8 mouse cellular contexts compared by ENCODE assay signal in genomic region chr7:100160006-100160405, GRCm38 (mm10). TPM values are rescaled to one million over a fixed set of nuclear protein-coding genes. Genes with fewer than 3 reads are reported as not detected.
DNase-seq lines count a peak whose midpoint lies in the region; ATAC-seq and TF ChIP-seq lines count a peak whose summit lies in the region.

No protein-coding gene starts in this region.

- H3K4me2 ChIP-seq in kidney, postnatal 0 days (ENCODE audit: low read length), result peak overlapping the region; percentile 99
- H3K4me2 ChIP-seq in forebrain, embryonic 14.5 days (ENCODE audit: low read length), result peak overlapping the region; percentile 77
- H3K4me2 ChIP-seq in liver, embryonic 14.5 days (ENCODE audit: low read depth), result peak overlapping the region; percentile 82
- peak overlapping the region; percentile 97 for H3K4me2 ChIP-seq in stomach, postnatal 0 days (replicated peaks; ENCODE audit: low read depth)

- no peak for TF ChIP-seq EP300 in liver, embryonic 14.5 days (IDR thresholded peaks at IDR 0.05; ENCODE audit: low read depth)
- no peak for TF ChIP-seq EP300 in stomach, postnatal 0 days (optimal IDR thresholded peaks at IDR 0.05)

- H3K9me3 ChIP-seq in kidney, postnatal 0 days (replicated peaks; ENCODE audit: low read length), result no peaks in the 10 kb centered on the region
- H3K9me3 ChIP-seq in forebrain, embryonic 14.5 days (replicated peaks; ENCODE audit: control insufficient read depth, low read length), result no peaks in the 10 kb centered on the region
- no peaks in the 10 kb centered on the region for H3K9me3 ChIP-seq in liver, embryonic 14.5 days (ENCODE audit: control insufficient read depth, low read length)
- no peaks in the 10 kb centered on the region for H3K9me3 ChIP-seq in stomach, postnatal 0 days (ENCODE audit: control insufficient read depth, low read length)

- no peak for ATAC-seq in kidney, postnatal 0 days (replicated peaks; ENCODE audit: low FRiP score, low read depth)
- peak; percentile 15; the same call in 1 of the 2 replicates for ATAC-seq in forebrain, embryonic 14.5 days
- ATAC-seq in liver, embryonic 14.5 days (ENCODE audit: insufficient read depth), result no peak
- no peak for ATAC-seq in stomach, postnatal 0 days (ENCODE audit: low FRiP score, low TSS enrichment)

- no peaks in the 10 kb centered on the region for H3K27me3 ChIP-seq in kidney, postnatal 0 days (ENCODE audit: insufficient read depth, low read length)
- H3K27me3 ChIP-seq in forebrain, embryonic 14.5 days (replicated peaks; ENCODE audit: control insufficient read depth, insufficient read depth, low read length), result no peaks in the 10 kb centered on the region
- no peaks in the 10 kb centered on the region for H3K27me3 ChIP-seq in liver, embryonic 14.5 days (ENCODE audit: control insufficient read depth, insufficient read depth, low read length)
- H3K27me3 ChIP-seq in stomach, postnatal 0 days (ENCODE audit: control insufficient read depth, insufficient read depth, low read length), result no peaks in the 10 kb centered on the region

- no peak for DNase-seq in kidney, postnatal 0 days (ENCODE audit: low spot score)
- DNase-seq in kidney, postnatal 10 days, result no peak
- DNase-seq in ZHBTc4 (ENCODE audit: low read depth, low spot score), result peak; percentile 74
- DNase-seq in forebrain, embryonic 14.5 days (ENCODE audit: low spot score), result no peak
- DNase-seq in liver, embryonic 14.5 days (ENCODE audit: low read depth in 3 of 3, low spot score in 3 of 3), result no peak
- DNase-seq in stomach, postnatal 0 days (ENCODE audit: low spot score), result no peak
- DNase-seq in gastrocnemius, adult 8-10 months (ENCODE audit: low spot score in 2 of 2), result no peak
- no peak for DNase-seq in left cerebral cortex, postnatal 36 days (ENCODE audit: low spot score in 2 of 2)

- peak overlapping the region; percentile 99 for H3K27ac ChIP-seq in kidney, postnatal 0 days
- H3K27ac ChIP-seq in forebrain, embryonic 14.5 days (ENCODE audit: low read depth, low read length), result peak overlapping the region; percentile 80; the same call in 1 of the 2 replicates
- H3K27ac ChIP-seq in liver, embryonic 14.5 days, result no peak overlapping the region
- no peak overlapping the region for H3K27ac ChIP-seq in stomach, postnatal 0 days (replicated peaks)

- TF ChIP-seq CTCF in kidney, postnatal 0 days (IDR thresholded peaks at IDR 0.05; ENCODE audit: low read depth), result no peak
- TF ChIP-seq CTCF in liver, embryonic 14.5 days (IDR thresholded peaks at IDR 0.05; ENCODE audit: low read depth), result no peak
- TF ChIP-seq CTCF in stomach, postnatal 0 days (IDR thresholded peaks at IDR 0.05; ENCODE audit: low read depth), result no peak

- intact Hi-C loops in left cerebral cortex, postnatal 36 days (cut with DNase I), result no loop called here

- H3K4me3 ChIP-seq in kidney, postnatal 0 days (replicated peaks; ENCODE audit: low read depth, low read length), result peak overlapping the region; percentile 84
- H3K4me3 ChIP-seq in forebrain, embryonic 14.5 days (ENCODE audit: low read depth, low read length), result peak overlapping the region; percentile 82
- peak overlapping the region; percentile 21 to 64 for H3K4me3 ChIP-seq in liver, embryonic 14.5 days (ENCODE audit: insufficient read depth in 1 of 2, low read depth in 2 of 2, low read length in 2 of 2)
- H3K4me3 ChIP-seq in stomach, postnatal 0 days (ENCODE audit: low read depth, low read length), result peak overlapping the region; percentile 72; the same call in 1 of the 2 replicates

- peaks cover 5% of the 10 kb centered on the region; the same call in 1 of the 2 replicates for H3K36me3 ChIP-seq in kidney, postnatal 0 days (ENCODE audit: insufficient read depth, low read length)
- no peaks in the 10 kb centered on the region for H3K36me3 ChIP-seq in forebrain, embryonic 14.5 days (ENCODE audit: control insufficient read depth, insufficient read depth, low read length)
- H3K36me3 ChIP-seq in liver, embryonic 14.5 days (replicated peaks; ENCODE audit: control insufficient read depth, insufficient read depth, low read depth), result no peaks in the 10 kb centered on the region
- H3K36me3 ChIP-seq in stomach, postnatal 0 days (ENCODE audit: control insufficient read depth, insufficient read depth, low read length), result no peaks in the 10 kb centered on the region

- H3K9ac ChIP-seq in kidney, postnatal 0 days (ENCODE audit: low read depth, low read length), result peak overlapping the region; percentile 90
- H3K9ac ChIP-seq in forebrain, embryonic 14.5 days (ENCODE audit: low read length), result peak overlapping the region; percentile 82; the same call in 1 of the 2 replicates
- H3K9ac ChIP-seq in liver, embryonic 14.5 days (replicated peaks), result no peak overlapping the region
- H3K9ac ChIP-seq in stomach, postnatal 0 days (ENCODE audit: low read length), result peak overlapping the region; percentile 85; the same call in 1 of the 2 replicates

- peaks cover 6% of the 10 kb centered on the region; the same call in 1 of the 2 replicates for H3K4me1 ChIP-seq in kidney, postnatal 0 days (replicated peaks; ENCODE audit: insufficient read depth, low read length)
- peaks cover 4% of the 10 kb centered on the region; the same call in 1 of the 2 replicates for H3K4me1 ChIP-seq in forebrain, embryonic 14.5 days (ENCODE audit: control insufficient read depth, insufficient read depth, low read length)
- peaks cover 0 to 8% of the 10 kb centered on the region in 2 experiments; a peak in 3 of 4 replicates for H3K4me1 ChIP-seq in liver, embryonic 14.5 days (replicated peaks; ENCODE audit: control insufficient read depth in 2 of 2, insufficient read depth in 2 of 2, low read length in 1 of 2)
- H3K4me1 ChIP-seq in stomach, postnatal 0 days (replicated peaks; ENCODE audit: control insufficient read depth, insufficient read depth), result no peaks in the 10 kb centered on the region

- whole genome bisulfite sequencing in kidney, postnatal 0 days, result 56% methylated on average over 7 of the region's 7 CpGs
- WGBS in forebrain, embryonic 14.5 days, result 64% methylated on average over 7 of the region's 7 CpGs
- WGBS in liver, embryonic 14.5 days (ENCODE audit: insufficient replicate concordance), result 58% methylated on average over 7 of the region's 7 CpGs
- 48% methylated on average over 7 of the region's 7 CpGs for WGBS in stomach, postnatal 0 days

RNA-seq across cellular contexts. Expression of gene Lipt2, which starts 0.9 kb away (rescaled TPM):
- 19.7 and 20.1 TPM in 2 replicates for polyA plus RNA-seq in kidney, postnatal 0 days (2015; fragmentation: Nextera tagmentation; extraction: Ambion mirVana)
- 19.6 and 24.0 TPM in 2 replicates for polyA plus RNA-seq in forebrain, embryonic 14.5 days (2014; fragmentation: Nextera tagmentation; extraction: Ambion mirVana)
- polyA plus RNA-seq in liver, embryonic 14.5 days (2012; rRNA removed), result 2.8 and 3.8 TPM in 2 replicates
- polyA plus RNA-seq in liver, embryonic 14.5 days (2014; fragmentation: Nextera tagmentation; extraction: Ambion mirVana), result 5.3 and 5.6 TPM in 2 replicates
- polyA plus RNA-seq in stomach, postnatal 0 days (2015; fragmentation: Nextera tagmentation; extraction: Ambion mirVana), result 8.8 and 10.2 TPM in 2 replicates
- total RNA-seq in gastrocnemius, adult 8-10 months (2022), result 1 to 10 TPM; 4.1 to 5.6 (median 4.5) TPM
- total RNA-seq in left cerebral cortex, postnatal 36 days (2021), result 1 to 10 TPM; 4.2 to 5.8 TPM

RNA-seq across cellular contexts. Expression of gene Kcne3, which starts 16.3 kb away (rescaled TPM):
- 2.3 and 2.6 TPM in 2 replicates for polyA plus RNA-seq in kidney, postnatal 0 days (2015; fragmentation: Nextera tagmentation; extraction: Ambion mirVana)
- 0.58 and 0.91 TPM in 2 replicates for polyA plus RNA-seq in forebrain, embryonic 14.5 days (2014; fragmentation: Nextera tagmentation; extraction: Ambion mirVana)
- polyA plus RNA-seq in liver, embryonic 14.5 days (2012; rRNA removed), result 1.4 TPM in 2 replicates
- polyA plus RNA-seq in liver, embryonic 14.5 days (2014; fragmentation: Nextera tagmentation; extraction: Ambion mirVana), result 0.88 and 1.2 TPM in 2 replicates
- polyA plus RNA-seq in stomach, postnatal 0 days (2015; fragmentation: Nextera tagmentation; extraction: Ambion mirVana), result 3.8 and 4.7 TPM in 2 replicates
- 1 to 10 TPM in 1 of 4 experiments, under 1 TPM in 2, not detected in 1; 0.29 to 1.0 (median 0.89) TPM for total RNA-seq in gastrocnemius, adult 8-10 months (2022)
- under 1 TPM; 0.35 to 0.57 TPM for total RNA-seq in left cerebral cortex, postnatal 36 days (2021)

RNA-seq across cellular contexts. Expression of gene Pold3, which starts 38.6 kb away (rescaled TPM):
- 34.8 and 42.1 TPM in 2 replicates for polyA plus RNA-seq in kidney, postnatal 0 days (2015; fragmentation: Nextera tagmentation; extraction: Ambion mirVana)
- polyA plus RNA-seq in forebrain, embryonic 14.5 days (2014; fragmentation: Nextera tagmentation; extraction: Ambion mirVana), result 49.9 and 54.1 TPM in 2 replicates
- 19.2 and 31.9 TPM in 2 replicates for polyA plus RNA-seq in liver, embryonic 14.5 days (2012; rRNA removed)
- polyA plus RNA-seq in liver, embryonic 14.5 days (2014; fragmentation: Nextera tagmentation; extraction: Ambion mirVana), result 50.8 and 51.1 TPM in 2 replicates
- polyA plus RNA-seq in stomach, postnatal 0 days (2015; fragmentation: Nextera tagmentation; extraction: Ambion mirVana), result 18.6 and 20.3 TPM in 2 replicates
- 1 to 10 TPM; 4.2 to 6.6 (median 5.0) TPM for total RNA-seq in gastrocnemius, adult 8-10 months (2022)
- 10 to 100 TPM; 23.0 to 37.3 TPM for total RNA-seq in left cerebral cortex, postnatal 36 days (2021)

Comparison
In these comparisons a context has a peak if more than half of its experiments do, and no peak if none do; other contexts are left out.
1. H3K27ac ChIP-seq: peak in kidney, postnatal 0 days (single experiment) and forebrain, embryonic 14.5 days (single experiment); none in liver, embryonic 14.5 days (single experiment) and stomach, postnatal 0 days (single experiment).
2. Peak in every context shown above with its lines, with median percentiles within 50 percentile points of each other: H3K4me2 ChIP-seq and H3K4me3 ChIP-seq.